ENCODE assay signal across 8 mouse cellular contexts in genomic region chr15:84073911-84074704, GRCm38 (mm10). TPM values are rescaled to one million over a fixed set of nuclear protein-coding genes. Genes with fewer than 3 reads are reported as not detected.
A peak's percentile ranks its signal among the peaks of the same experiment; 100 is the strongest.
DNase-seq lines count a peak whose midpoint lies in the region; ATAC-seq lines count a peak whose summit lies in the region.

No protein-coding gene starts in this region.

- no peak overlapping the region for H3K27ac ChIP-seq in forebrain, embryonic 11.5 days (ENCODE audit: low read depth, low read length)
- no peak overlapping the region for H3K27ac ChIP-seq in intestine, embryonic 15.5 days
- no peak overlapping the region for H3K27ac ChIP-seq in liver, embryonic 13.5 days

- 10% methylated on average over 12 of the region's 15 CpGs for WGBS in forebrain, embryonic 11.5 days
- 10% methylated on average over 14 of the region's 15 CpGs for WGBS in intestine, embryonic 15.5 days
- 14% methylated on average over 12 of the region's 15 CpGs for WGBS in liver, embryonic 13.5 days (ENCODE audit: insufficient replicate concordance)

- no peaks in the 10 kb centered on the region for H3K36me3 ChIP-seq in forebrain, embryonic 11.5 days (ENCODE audit: control insufficient read depth, insufficient read depth, low read length)
- no peaks in the 10 kb centered on the region for H3K36me3 ChIP-seq in intestine, embryonic 15.5 days
- no peaks in the 10 kb centered on the region for H3K36me3 ChIP-seq in liver, embryonic 13.5 days

- no peaks in the 10 kb centered on the region for H3K9me3 ChIP-seq in forebrain, embryonic 11.5 days (ENCODE audit: control insufficient read depth, low read length)
- no peaks in the 10 kb centered on the region for H3K9me3 ChIP-seq in intestine, embryonic 15.5 days
- H3K9me3 ChIP-seq in liver, embryonic 13.5 days (replicated peaks) = no peaks in the 10 kb centered on the region

- H3K4me2 ChIP-seq in forebrain, embryonic 11.5 days (ENCODE audit: low read depth, low read length, severe bottlenecking) = peak overlapping the region; percentile 38; the same call in 1 of the 2 replicates
- peak overlapping the region; percentile 21; the same call in 1 of the 2 replicates for H3K4me2 ChIP-seq in intestine, embryonic 15.5 days (replicated peaks)
- no peak overlapping the region for H3K4me2 ChIP-seq in liver, embryonic 13.5 days

- H3K9ac ChIP-seq in forebrain, embryonic 11.5 days (ENCODE audit: low read length) = no peak overlapping the region
- H3K9ac ChIP-seq in intestine, embryonic 15.5 days = no peak overlapping the region
- H3K9ac ChIP-seq in liver, embryonic 13.5 days = no peak overlapping the region

- peak; percentile 41 for DNase-seq in ovary, postnatal 10 days (ENCODE audit: low spot score)
- DNase-seq in ovary, adult 18-20 months (ENCODE audit: low spot score) = no peak
- peak; percentile 22 for DNase-seq in c-Kit-negative CD71-positive TER-119-positive erythroid progenitor cells, embryonic 14.5 days (ENCODE audit: low read depth, low spot score)
- peak; percentile 91 for DNase-seq in forebrain, embryonic 11.5 days (ENCODE audit: low spot score)
- peak; percentile 27 for DNase-seq in liver, embryonic 13.5 days
- DNase-seq in retina, embryonic 14.5 days (ENCODE audit: low spot score) = peak; percentile 86
- peak; percentile 23 for DNase-seq in yolk sac, embryonic 10.5 days (ENCODE audit: low spot score)

- H3K27me3 ChIP-seq in forebrain, embryonic 11.5 days (ENCODE audit: control insufficient read depth, insufficient read depth, low read length) = peaks cover 7% of the 10 kb centered on the region; the same call in 1 of the 2 replicates
- H3K27me3 ChIP-seq in intestine, embryonic 15.5 days (replicated peaks) = peaks cover 32% of the 10 kb centered on the region
- H3K27me3 ChIP-seq in liver, embryonic 13.5 days = peaks cover 55% of the 10 kb centered on the region

- H3K4me1 ChIP-seq in forebrain, embryonic 11.5 days (replicated peaks; ENCODE audit: control insufficient read depth, insufficient read depth, low read length) = peaks cover 5% of the 10 kb centered on the region
- 0 out of 2 replicates have a peak, but pooled peaks cover 4% of the 10 kb centered on the region for H3K4me1 ChIP-seq in intestine, embryonic 15.5 days (replicated peaks)
- H3K4me1 ChIP-seq in liver, embryonic 13.5 days (replicated peaks) = no peaks in the 10 kb centered on the region

- peak; percentile 50; the same call in 1 of the 2 replicates for ATAC-seq in forebrain, embryonic 11.5 days (replicated peaks; ENCODE audit: low FRiP score)
- no peak for ATAC-seq in intestine, embryonic 15.5 days
- no peak for ATAC-seq in liver, embryonic 13.5 days (ENCODE audit: low read depth)

- H3K4me3 ChIP-seq in forebrain, embryonic 11.5 days (ENCODE audit: low read depth, low read length) = peak overlapping the region; percentile 1; the same call in 1 of the 2 replicates
- H3K4me3 ChIP-seq in intestine, embryonic 15.5 days (replicated peaks) = no peak overlapping the region
- no peak overlapping the region for H3K4me3 ChIP-seq in liver, embryonic 13.5 days (replicated peaks)

RNA-seq across cellular contexts. Expression of gene Efcab6, which starts 8.9 kb away (rescaled TPM):
- polyA plus RNA-seq in forebrain, embryonic 11.5 days (2014; fragmentation: Nextera tagmentation; extraction: Ambion mirVana) = 0.20 and 0.32 TPM in 2 replicates
- 0.05 and 0.10 TPM in 2 replicates for polyA plus RNA-seq in intestine, embryonic 15.5 days (2015; fragmentation: Nextera tagmentation; extraction: Ambion mirVana)
- polyA plus RNA-seq in liver, embryonic 13.5 days (2015; fragmentation: Nextera tagmentation; extraction: Ambion mirVana) = not detected in 2 replicates

RNA-seq across cellular contexts. Expression of gene Sult4a1, which starts 31.4 kb away (rescaled TPM):
- 9.7 and 11.8 TPM in 2 replicates for polyA plus RNA-seq in forebrain, embryonic 11.5 days (2014; fragmentation: Nextera tagmentation; extraction: Ambion mirVana)
- polyA plus RNA-seq in intestine, embryonic 15.5 days (2015; fragmentation: Nextera tagmentation; extraction: Ambion mirVana) = 4.7 and 6.1 TPM in 2 replicates
- 0.12 and 0.24 TPM in 2 replicates for polyA plus RNA-seq in liver, embryonic 13.5 days (2015; fragmentation: Nextera tagmentation; extraction: Ambion mirVana)

RNA-seq across cellular contexts. Expression of gene Pnpla5, which starts 48.9 kb away (rescaled TPM):
- not detected in 2 replicates for polyA plus RNA-seq in forebrain, embryonic 11.5 days (2014; fragmentation: Nextera tagmentation; extraction: Ambion mirVana)
- not detected in 2 replicates for polyA plus RNA-seq in intestine, embryonic 15.5 days (2015; fragmentation: Nextera tagmentation; extraction: Ambion mirVana)
- not detected in 2 replicates for polyA plus RNA-seq in liver, embryonic 13.5 days (2015; fragmentation: Nextera tagmentation; extraction: Ambion mirVana)
